12 mouse cellular contexts compared by ENCODE assay signal in genomic region chr12:15848391-15848790, GRCm38 (mm10).
"Had no signal": no experiment of that assay in that cellular context is flagged by ENCODE, and none has a peak within 500 bp of the region (broad histone marks: within the 10 kb centered on the region; RNA-seq: fewer than 3 reads in every experiment).

No protein-coding gene starts in this region.

- ATAC-seq: lung, postnatal 0 days; midbrain, embryonic 13.5 days had no signal

- H3K4me1 ChIP-seq: liver, embryonic 15.5 days had no signal

- H3K27ac ChIP-seq: kidney, embryonic 15.5 days; limb, embryonic 13.5 days; liver, embryonic 15.5 days; midbrain, embryonic 13.5 days; stomach, embryonic 15.5 days had no signal

- H3K27me3 ChIP-seq: kidney, embryonic 15.5 days; limb, embryonic 13.5 days; liver, embryonic 15.5 days; midbrain, embryonic 13.5 days; stomach, embryonic 15.5 days had no signal

- H3K36me3 ChIP-seq: kidney, embryonic 15.5 days; limb, embryonic 13.5 days; liver, embryonic 15.5 days; midbrain, embryonic 13.5 days; stomach, embryonic 15.5 days had no signal

- H3K9ac ChIP-seq: kidney, embryonic 15.5 days; limb, embryonic 13.5 days; liver, embryonic 15.5 days; midbrain, embryonic 13.5 days; stomach, embryonic 15.5 days had no signal

- H3K9me3 ChIP-seq: kidney, embryonic 15.5 days; limb, embryonic 13.5 days; liver, embryonic 15.5 days; midbrain, embryonic 13.5 days; stomach, embryonic 15.5 days had no signal

- H3K4me2 ChIP-seq: kidney, embryonic 15.5 days; limb, embryonic 13.5 days; liver, embryonic 11.5 days; liver, embryonic 15.5 days; midbrain, embryonic 13.5 days; stomach, embryonic 15.5 days had no signal

- DNase-seq: lung, adult 2 months; lung, postnatal 36 days; right cerebral cortex, postnatal 14 days; thymus, adult 2 months; thymus, postnatal 25 days had no signal

- H3K4me3 ChIP-seq: kidney, embryonic 15.5 days; limb, embryonic 13.5 days; liver, embryonic 15.5 days; midbrain, embryonic 13.5 days; stomach, embryonic 15.5 days had no signal
